Mouse (Mus musculus) ovary, adult 2 months (tissue): ENCODE data around the gene Olfr1314. TPM values are rescaled to one million over a fixed set of nuclear protein-coding genes. Genes with fewer than 3 reads are reported as not detected.

Experiments used
- polyA plus RNA-seq: library from polyadenylated mRNA; depleted of rRNA; stranded (reverse); fragments of >200 nt; gene quantifications from 2 replicates; pipeline ENCODE4 v1.2.3, GENCODE M21; 2012; rRNA removed

The Olfr1314 gene
- not detected in 2 replicates for polyA plus RNA-seq

GRCm38 (mm10) chr2:112096681-112097080 is at the start of gene Olfr1314:
Gene Olfr1314, minus strand, starts transcription at chr2:112096781.

DNA sequence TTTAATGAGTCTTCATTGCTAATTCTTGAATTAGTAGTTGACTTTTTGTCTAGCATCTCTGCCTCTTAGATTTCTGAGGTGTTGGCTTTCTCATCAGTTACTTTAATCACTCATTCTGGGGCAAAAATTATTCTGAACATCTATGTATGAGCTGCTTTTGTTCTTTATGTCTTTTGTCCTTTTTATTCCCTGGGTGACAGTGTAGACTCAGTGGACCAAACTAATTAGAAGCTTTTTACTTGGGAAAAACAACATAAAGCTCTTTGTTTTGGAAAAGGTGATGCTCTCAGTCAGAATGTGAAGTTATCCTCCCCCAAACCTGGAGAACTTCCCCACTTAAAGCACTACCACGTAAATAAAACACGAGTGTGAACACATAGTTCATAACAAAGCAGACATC is 43.4 kb upstream of the Olfr1314 start, which contains the start of gene Olfr1317:
Gene Olfr1317, plus strand, starts transcription at position 301 of the 400 bp plus-strand sequence.

DNA sequence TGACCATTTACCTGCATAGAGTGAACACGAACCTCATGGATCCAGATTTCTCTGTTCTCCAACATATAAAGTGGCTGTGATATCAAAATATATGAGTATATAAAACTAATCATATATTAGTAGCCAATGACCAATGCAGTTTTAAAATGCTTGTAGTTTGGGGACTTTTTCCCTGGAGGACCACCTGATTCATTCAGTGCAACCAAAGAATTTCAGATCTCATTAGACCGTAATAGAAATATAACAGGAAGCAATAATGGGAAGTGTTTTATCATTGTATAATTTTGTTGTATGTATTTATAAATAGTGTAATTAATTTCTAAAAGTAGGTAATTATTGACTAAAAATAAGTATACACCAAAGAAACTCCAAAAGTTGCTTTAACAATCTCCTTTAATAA is 38.3 kb upstream of the Olfr1314 start, which contains the start of gene Olfr1316:
Gene Olfr1316, minus strand, starts transcription at position 101 of the 400 bp plus-strand sequence.

DNA sequence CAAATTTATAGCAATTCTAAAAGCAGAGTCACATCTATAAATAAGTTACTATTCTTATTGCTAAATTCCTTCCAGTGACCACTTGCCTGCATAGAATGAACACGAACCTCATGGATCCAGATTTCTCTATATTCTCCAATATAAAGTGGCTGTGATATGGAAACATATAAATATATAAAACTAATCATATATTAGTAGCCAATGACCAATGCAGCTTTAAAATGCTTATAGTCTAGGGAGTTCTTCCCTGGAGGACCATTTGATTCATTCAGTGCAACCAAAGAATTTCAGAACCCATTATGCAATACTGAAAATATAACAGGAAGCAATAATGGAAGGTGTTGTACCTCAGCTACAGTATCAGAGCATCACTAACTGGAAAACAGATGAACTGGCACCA is 18.8 kb upstream of the Olfr1314 start, which contains the start of gene Olfr1315-ps1:
Gene Olfr1315-ps1, minus strand, starts transcription at position 101 of the 400 bp plus-strand sequence.

GRCm38 (mm10) chr2:112077743-112078142 is 18.8 kb downstream of the Olfr1314 start, which contains the start of gene Olfr1313:
Gene Olfr1313, minus strand, starts transcription at chr2:112077843.

DNA sequence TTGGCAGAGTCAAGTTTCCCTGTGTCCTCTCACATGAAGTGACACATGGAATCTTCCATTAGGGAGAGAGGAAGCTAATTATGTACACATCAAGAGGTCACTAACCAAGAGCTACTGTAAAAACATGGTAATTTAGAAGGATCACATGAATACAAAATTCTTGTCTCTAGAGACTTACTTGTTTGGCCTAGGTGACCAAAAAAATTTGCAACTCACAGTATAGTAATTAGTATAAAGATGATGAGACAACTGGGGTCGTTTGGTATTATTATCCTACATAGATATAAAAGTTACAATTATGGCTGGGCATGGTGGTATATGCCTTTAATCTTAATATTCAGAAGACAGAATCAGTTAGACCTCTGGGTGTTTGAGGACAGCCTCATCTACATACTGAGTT is 46.4 kb downstream of the Olfr1314 start, which contains the start of gene Olfr1312:
Gene Olfr1312, minus strand, starts transcription at position 101 of the 400 bp plus-strand sequence.

Other genes starting within 250 kb of the Olfr1314 start
- gene Olfr1305, start 219.6 kb downstream of the Olfr1314 start, polyA plus RNA-seq, result not detected in 2 replicates
- gene Olfr1306, start 180.5 kb downstream of the Olfr1314 start, polyA plus RNA-seq, result not detected in 2 replicates
- gene Olfr1307, start 147.3 kb downstream of the Olfr1314 start, polyA plus RNA-seq, result not detected in 2 replicates
- gene Olfr1308, start 131.8 kb downstream of the Olfr1314 start, polyA plus RNA-seq, result not detected in 2 replicates
- gene Olfr1309, start 106.5 kb downstream of the Olfr1314 start, polyA plus RNA-seq, result not detected in 2 replicates
- gene Olfr1310, start 84.1 kb downstream of the Olfr1314 start, polyA plus RNA-seq, result not detected in 2 replicates
- not detected in 2 replicates for gene Olfr1311, start 72.4 kb downstream of the Olfr1314 start, polyA plus RNA-seq
- not detected in 2 replicates for gene Olfr1312, start 46.5 kb downstream of the Olfr1314 start, polyA plus RNA-seq
- not detected in 2 replicates for gene Olfr1313, start 18.9 kb downstream of the Olfr1314 start, polyA plus RNA-seq
- gene Olfr1315-ps1, start 18.7 kb upstream of the Olfr1314 start, polyA plus RNA-seq, result not detected in 2 replicates
- gene Olfr1316, start 38.2 kb upstream of the Olfr1314 start, polyA plus RNA-seq, result not detected in 2 replicates
- not detected in 2 replicates for gene Olfr1317, start 43.5 kb upstream of the Olfr1314 start, polyA plus RNA-seq
- gene Olfr1318, start 57.4 kb upstream of the Olfr1314 start, polyA plus RNA-seq, result not detected in 2 replicates
- gene Lpcat4, start 142.7 kb upstream of the Olfr1314 start, polyA plus RNA-seq, result 54.9 and 64.4 TPM in 2 replicates
- not detected in 2 replicates for gene Nutm1, start 162.5 kb upstream of the Olfr1314 start, polyA plus RNA-seq
- 32.4 and 73.0 TPM in 2 replicates for gene Nop10, start 165.1 kb upstream of the Olfr1314 start, polyA plus RNA-seq
- 28.4 and 34.6 TPM in 2 replicates for gene Slc12a6, start 169.0 kb upstream of the Olfr1314 start, polyA plus RNA-seq
- gene Gm21985, start 169.5 kb upstream of the Olfr1314 start, polyA plus RNA-seq, result not detected in 2 replicates